Mouse (Mus musculus): ENCODE measurements around the gene Gm10570.

- TF ChIP-seq CTCF (IDR thresholded peaks at IDR 0.05; ENCODE audit: borderline replicate concordance, insufficient read depth, low read depth, low read length) (no peak), POLR2A (IDR thresholded peaks at IDR 0.05; ENCODE audit: borderline replicate concordance, insufficient read depth, low read length) (no peak)
Observed at GRCm38 (mm10) chr4:130322567-130322966, 14.1 kb upstream of the Gm10570 start.
